8 mouse cellular contexts compared by ENCODE assay signal in genomic region chr11:59230144-59230760, GRCm38 (mm10). TPM values are rescaled to one million over a fixed set of nuclear protein-coding genes. Genes with fewer than 3 reads are reported as not detected.
DNase-seq lines count a peak whose midpoint lies in the region; ATAC-seq and TF ChIP-seq lines count a peak whose summit lies in the region.

No protein-coding gene starts in this region.

- H3K9ac ChIP-seq in forebrain, postnatal 0 days = no peak overlapping the region

- peak; percentile 54 for DNase-seq in cerebellum, adult 11 months
- DNase-seq in 416B (ENCODE audit: low read depth) = peak; percentile 74
- DNase-seq in forebrain, postnatal 0 days = peak; percentile 42
- peak; percentile 78 for DNase-seq in kidney, postnatal 14 days
- peak; percentile 77 for DNase-seq in lung, postnatal 25 days (ENCODE audit: low spot score)
- DNase-seq in spleen, adult 2 months (ENCODE audit: low read depth in 1 of 2, low spot score in 2 of 2) = peak in 1 of 2 experiments; percentile 63

- H3K4me2 ChIP-seq in forebrain, postnatal 0 days (ENCODE audit: low read depth) = no peak overlapping the region

- no peak overlapping the region for H3K4me3 ChIP-seq in bone marrow macrophage, adult 2 months (ENCODE audit: insufficient read depth, low read length)
- no peak overlapping the region for H3K4me3 ChIP-seq in forebrain, postnatal 0 days (ENCODE audit: low read depth, low read length)
- no peak overlapping the region for H3K4me3 ChIP-seq in spleen, adult 2 months (ENCODE audit: extremely low read depth, insufficient read depth, insufficient read length)

- TF ChIP-seq POLR2A in bone marrow macrophage, adult 2 months (IDR thresholded peaks at IDR 0.05; ENCODE audit: borderline replicate concordance, low read depth, low read length) = no peak
- no peak for TF ChIP-seq POLR2A in spleen, adult 2 months (IDR thresholded peaks at IDR 0.05; ENCODE audit: low read depth, low read length)

- no peaks in the 10 kb centered on the region for H3K36me3 ChIP-seq in forebrain, postnatal 0 days (ENCODE audit: insufficient read depth)
- H3K36me3 ChIP-seq in spleen, adult 2 months (ENCODE audit: control insufficient read depth, insufficient read depth, low read length) = no peaks in the 10 kb centered on the region

- 20% methylated on average over 7 of the region's 7 CpGs for WGBS in forebrain, postnatal 0 days
- WGBS in spleen, adult 2 months = 16% methylated on average over 7 of the region's 7 CpGs

- peak overlapping the region; percentile 35 for H3K27ac ChIP-seq in bone marrow macrophage, adult 2 months (ENCODE audit: insufficient read depth, low read depth, low read length)
- no peak overlapping the region for H3K27ac ChIP-seq in forebrain, postnatal 0 days (ENCODE audit: low read depth, low read length)
- H3K27ac ChIP-seq in spleen, adult 2 months (ENCODE audit: insufficient read depth, low read length) = no peak overlapping the region

- no peaks in the 10 kb centered on the region for H3K9me3 ChIP-seq in forebrain, postnatal 0 days (ENCODE audit: low read length)

- peak; percentile 84 for TF ChIP-seq CTCF in bone marrow macrophage, adult 2 months (IDR thresholded peaks at IDR 0.05; ENCODE audit: low read depth, low read length)
- TF ChIP-seq CTCF in forebrain, postnatal 0 days (IDR thresholded peaks at IDR 0.05; ENCODE audit: low read depth) = peak; percentile 73
- peak; percentile 71 for TF ChIP-seq CTCF in spleen, adult 2 months (IDR thresholded peaks at IDR 0.05; ENCODE audit: extremely low read depth, insufficient read depth, insufficient read length, insufficient replicate concordance)

- peaks cover 17% of the 10 kb centered on the region for H3K4me1 ChIP-seq in bone marrow macrophage, adult 2 months (ENCODE audit: control insufficient read depth, insufficient read depth, low read length)
- peaks cover 22% of the 10 kb centered on the region for H3K4me1 ChIP-seq in forebrain, postnatal 0 days (ENCODE audit: insufficient read depth)
- H3K4me1 ChIP-seq in spleen, adult 2 months (ENCODE audit: control insufficient read depth, insufficient read depth, insufficient read length) = peaks cover 8% of the 10 kb centered on the region; the same call in 1 of the 2 replicates

- no peaks in the 10 kb centered on the region for H3K27me3 ChIP-seq in forebrain, postnatal 0 days (ENCODE audit: insufficient read depth, low read length)
- no peaks in the 10 kb centered on the region for H3K27me3 ChIP-seq in spleen, adult 2 months (ENCODE audit: control insufficient read depth, insufficient read depth, low read length)

- no peak for ATAC-seq in cerebellum, adult (ENCODE audit: insufficient number of reproducible peaks, low FRiP score, low TSS enrichment)
- ATAC-seq in forebrain, postnatal 0 days = no peak

RNA-seq across cellular contexts. Expression of gene Arf1, which starts 2.2 kb away (rescaled TPM):
- polyA plus RNA-seq in bone marrow macrophage, adult 2 months (2012; ENCODE audit: insufficient read depth, insufficient read length, missing spikeins) = 295 and 301 TPM in 2 replicates
- 355 and 372 TPM in 2 replicates for total RNA-seq in forebrain, postnatal 0 days (2014; rRNA removed)
- 685 and 714 TPM in 2 replicates for polyA plus RNA-seq in forebrain, postnatal 0 days (2015; fragmentation: Nextera tagmentation; extraction: Ambion mirVana)
- polyA plus RNA-seq in spleen, adult 2 months (2012; rRNA removed) = 252 and 312 TPM in 2 replicates

RNA-seq across cellular contexts. Expression of gene 2310033P09Rik, which starts 22.1 kb away (rescaled TPM):
- 18.9 and 20.8 TPM in 2 replicates for polyA plus RNA-seq in bone marrow macrophage, adult 2 months (2012; ENCODE audit: insufficient read depth, insufficient read length, missing spikeins)
- 5.2 and 6.9 TPM in 2 replicates for total RNA-seq in forebrain, postnatal 0 days (2014; rRNA removed)
- polyA plus RNA-seq in forebrain, postnatal 0 days (2015; fragmentation: Nextera tagmentation; extraction: Ambion mirVana) = 22.2 and 27.6 TPM in 2 replicates
- polyA plus RNA-seq in spleen, adult 2 months (2012; rRNA removed) = 19.9 and 25.0 TPM in 2 replicates

RNA-seq across cellular contexts. Expression of gene Mrpl55, which starts 28.0 kb away (rescaled TPM):
- polyA plus RNA-seq in bone marrow macrophage, adult 2 months (2012; ENCODE audit: insufficient read depth, insufficient read length, missing spikeins) = 20.1 and 24.1 TPM in 2 replicates
- 45.2 and 69.5 TPM in 2 replicates for total RNA-seq in forebrain, postnatal 0 days (2014; rRNA removed)
- 124 and 131 TPM in 2 replicates for polyA plus RNA-seq in forebrain, postnatal 0 days (2015; fragmentation: Nextera tagmentation; extraction: Ambion mirVana)
- 16.1 and 21.8 TPM in 2 replicates for polyA plus RNA-seq in spleen, adult 2 months (2012; rRNA removed)

RNA-seq across cellular contexts. Expression of gene Guk1, which starts 38.2 kb away (rescaled TPM):
- 32.1 and 32.3 TPM in 2 replicates for polyA plus RNA-seq in bone marrow macrophage, adult 2 months (2012; ENCODE audit: insufficient read depth, insufficient read length, missing spikeins)
- 122 and 157 TPM in 2 replicates for total RNA-seq in forebrain, postnatal 0 days (2014; rRNA removed)
- 274 and 284 TPM in 2 replicates for polyA plus RNA-seq in forebrain, postnatal 0 days (2015; fragmentation: Nextera tagmentation; extraction: Ambion mirVana)
- 40.9 and 52.3 TPM in 2 replicates for polyA plus RNA-seq in spleen, adult 2 months (2012; rRNA removed)

RNA-seq across cellular contexts. Expression of gene Gjc2, which starts 47.2 kb away (rescaled TPM):
- not detected in 2 replicates for polyA plus RNA-seq in bone marrow macrophage, adult 2 months (2012; ENCODE audit: insufficient read depth, insufficient read length, missing spikeins)
- total RNA-seq in forebrain, postnatal 0 days (2014; rRNA removed) = 0.76 and 1.2 TPM in 2 replicates
- polyA plus RNA-seq in forebrain, postnatal 0 days (2015; fragmentation: Nextera tagmentation; extraction: Ambion mirVana) = 0.19 and 0.31 TPM in 2 replicates
- 3.4 and 4.1 TPM in 2 replicates for polyA plus RNA-seq in spleen, adult 2 months (2012; rRNA removed)
